Mouse (Mus musculus): ENCODE data around the gene Anks6.

Anks6 gene

GRCm38 (mm10) chr4:47046974-47047373, 10.3 kb downstream of the Anks6 start:
- no peak for DNase-seq (ENCODE audit: low spot score in 2 of 2)

GRCm38 (mm10) chr4:47043866-47044265, 13.4 kb downstream of the Anks6 start:
- no peak for DNase-seq (ENCODE audit: low spot score in 2 of 2)

- no peak for DNase-seq (ENCODE audit: low spot score in 2 of 2)
Observed at GRCm38 (mm10) chr4:47039586-47039985, 17.6 kb downstream of the Anks6 start.

- peak; percentile 43 to 45 for DNase-seq (ENCODE audit: low spot score in 2 of 2)
Observed at GRCm38 (mm10) chr4:47037321-47037657, 19.9 kb downstream of the Anks6 start.

GRCm38 (mm10) chr4:47036486-47037320, 20.5 kb downstream of the Anks6 start:
- DNase-seq (ENCODE audit: low spot score in 2 of 2) = no peak

- no peak for DNase-seq (ENCODE audit: low spot score in 2 of 2)
Observed at GRCm38 (mm10) chr4:47035536-47035935, 21.7 kb downstream of the Anks6 start.

- no peak for DNase-seq (ENCODE audit: low spot score in 2 of 2)
Observed at GRCm38 (mm10) chr4:47032171-47032570, 25.1 kb downstream of the Anks6 start.

- DNase-seq (ENCODE audit: low spot score in 2 of 2) = no peak
Observed at GRCm38 (mm10) chr4:47028791-47029190, 28.4 kb downstream of the Anks6 start.

GRCm38 (mm10) chr4:47023949-47024348, 33.3 kb downstream of the Anks6 start:
- no peak for DNase-seq (ENCODE audit: low spot score in 2 of 2)

- no peak for DNase-seq (ENCODE audit: low spot score in 2 of 2)
Observed at GRCm38 (mm10) chr4:47022804-47023603, 34.2 kb downstream of the Anks6 start.

- peak; percentile 36 to 52 for DNase-seq (ENCODE audit: low spot score in 2 of 2)
Observed at GRCm38 (mm10) chr4:47020563-47020962, 36.7 kb downstream of the Anks6 start.

- no peak for DNase-seq (ENCODE audit: low spot score in 2 of 2)
Observed at GRCm38 (mm10) chr4:47015156-47015555, 42.1 kb downstream of the Anks6 start.

- DNase-seq (ENCODE audit: low spot score in 2 of 2) = no peak
Observed at GRCm38 (mm10) chr4:47012476-47012875, 44.8 kb downstream of the Anks6 start.

- peak; percentile 85 to 88 for DNase-seq (ENCODE audit: low spot score in 2 of 2)
Observed at GRCm38 (mm10) chr4:47010400-47011231, 46.6 kb downstream of the Anks6 start.

GRCm38 (mm10) chr4:47000626-47001395, 56.4 kb downstream of the Anks6 start:
- peak; percentile 8 to 18 for DNase-seq (ENCODE audit: low spot score in 2 of 2)

- DNase-seq (ENCODE audit: low spot score in 2 of 2) = no peak
Observed at GRCm38 (mm10) chr4:46997969-46998368, 59.3 kb downstream of the Anks6 start.

- DNase-seq (ENCODE audit: low spot score in 2 of 2) = no peak
Observed at GRCm38 (mm10) chr4:46992827-46993473, 64.3 kb downstream of the Anks6 start.

- DNase-seq (ENCODE audit: low spot score in 2 of 2) = no peak
Observed at GRCm38 (mm10) chr4:46991959-46992316, 65.3 kb downstream of the Anks6 start.

GRCm38 (mm10) chr4:46991016-46991958, 65.9 kb downstream of the Anks6 start, which contains the start of gene Gabbr2:
TSS of gene Gabbr2 (minus strand) at chr4:46991873.
- DNase-seq (ENCODE audit: low spot score in 2 of 2) = no peak
